24 mouse cellular contexts compared by ENCODE assay signal in genomic region chr5:75215678-75216256, GRCm38 (mm10).
DNase-seq lines count a peak whose midpoint lies in the region; ATAC-seq and TF ChIP-seq lines count a peak whose summit lies in the region.
"Had no signal": no experiment of that assay in that cellular context is flagged by ENCODE, and none has a peak within 500 bp of the region (broad histone marks: within the 10 kb centered on the region; RNA-seq: fewer than 3 reads in every experiment).

No protein-coding gene starts in this region.

- H3K9me3 ChIP-seq in midbrain, embryonic 13.5 days = no peaks in the 10 kb centered on the region
- no peaks in the 10 kb centered on the region for H3K9me3 ChIP-seq in midbrain, embryonic 16.5 days (replicated peaks; ENCODE audit: control insufficient read depth, low read length, poor library complexity, severe bottlenecking)
- H3K9me3 ChIP-seq in CH12.LX (replicated peaks; ENCODE audit: low read length) = no peaks in the 10 kb centered on the region
- H3K9me3 ChIP-seq: embryonic facial prominence, embryonic 12.5 days; forebrain, embryonic 12.5 days; forebrain, embryonic 15.5 days; G1E; hindbrain, embryonic 15.5 days had no signal

- no peak overlapping the region for H3K4me3 ChIP-seq in midbrain, embryonic 13.5 days (replicated peaks)
- H3K4me3 ChIP-seq in midbrain, embryonic 16.5 days (ENCODE audit: low read depth, low read length) = no peak overlapping the region
- H3K4me3 ChIP-seq in CH12.LX (replicated peaks in 1 of 3; ENCODE audit: low read depth in 2 of 3, low read length in 2 of 3, poor library complexity in 1 of 3) = peak overlapping the region; percentile 38 to 42 (median 40)
- no peak overlapping the region for H3K4me3 ChIP-seq in gastrocnemius, adult 2 months
- H3K4me3 ChIP-seq: embryonic facial prominence, embryonic 12.5 days; erythroblast, embryonic 14.5 days; forebrain, embryonic 12.5 days; forebrain, embryonic 15.5 days; hindbrain, embryonic 15.5 days had no signal

- dilution Hi-C loops in CH12.LX (cut with MboI; ENCODE audit: extremely low pct_ligation_motif_present, extremely low pct_unique_long_range_greater_than_20kb, low sequenced_read_pairs) = no loop called here

- no peak for TF ChIP-seq EP300 in CH12.LX (IDR thresholded peaks at IDR 0.05; ENCODE audit: low read length)

- no peak for TF ChIP-seq CTCF in CH12.LX (conservative IDR thresholded peaks at IDR 0.05 in 1 of 2, IDR thresholded peaks at IDR 0.05 in 1 of 2; ENCODE audit: low read depth in 2 of 2, low read length in 2 of 2)
- TF ChIP-seq CTCF in gastrocnemius, adult 2 months (IDR thresholded peaks at IDR 0.05) = no peak

- H3K27me3 ChIP-seq in midbrain, embryonic 13.5 days = peaks cover 7% of the 10 kb centered on the region; the same call in 1 of the 2 replicates
- H3K27me3 ChIP-seq in midbrain, embryonic 16.5 days (ENCODE audit: control insufficient read depth, insufficient read depth, low read depth, low read length) = no peaks in the 10 kb centered on the region
- no peaks in the 10 kb centered on the region for H3K27me3 ChIP-seq in CH12.LX (replicated peaks)
- H3K27me3 ChIP-seq: embryonic facial prominence, embryonic 12.5 days; forebrain, embryonic 15.5 days; hindbrain, embryonic 15.5 days had no signal

- no peak for TF ChIP-seq RAD21 in CH12.LX (IDR thresholded peaks at IDR 0.05; ENCODE audit: low read depth, low read length)

- H3K4me2 ChIP-seq in midbrain, embryonic 13.5 days (replicated peaks) = no peak overlapping the region
- H3K4me2 ChIP-seq in midbrain, embryonic 16.5 days (ENCODE audit: low read length) = no peak overlapping the region
- H3K4me2 ChIP-seq in CH12.LX (ENCODE audit: insufficient read depth, low read depth, poor library complexity, severe bottlenecking) = peak overlapping the region; percentile 17; the same call in 1 of the 2 replicates
- H3K4me2 ChIP-seq: embryonic facial prominence, embryonic 12.5 days; forebrain, embryonic 12.5 days; forebrain, embryonic 15.5 days; heart, embryonic 11.5 days; hindbrain, embryonic 15.5 days had no signal

- 67% methylated on average over 7 of the region's 7 CpGs for WGBS in midbrain, embryonic 13.5 days
- WGBS in midbrain, embryonic 16.5 days = 68% methylated on average over 7 of the region's 7 CpGs

- in situ Hi-C loops in CH12.LX (cut with MboI; ENCODE audit: low pct_ligation_motif_present, low pct_unique_long_range_greater_than_20kb, low sequenced_read_pairs) = loop anchor here (10.0 to 25.0 kb wide), 2 partner anchors 147 to 639 kb away; no protein-coding TSS in a partner anchor

- H3K9ac ChIP-seq in midbrain, embryonic 13.5 days (replicated peaks) = no peak overlapping the region
- H3K9ac ChIP-seq in midbrain, embryonic 16.5 days (ENCODE audit: low read depth, low read length) = no peak overlapping the region
- H3K9ac ChIP-seq in CH12.LX (ENCODE audit: insufficient read depth, low read depth) = no peak overlapping the region; the same call in 1 of the 2 replicates
- H3K9ac ChIP-seq: embryonic facial prominence, embryonic 12.5 days; forebrain, embryonic 12.5 days; forebrain, embryonic 15.5 days; hindbrain, embryonic 15.5 days had no signal

- no peaks in the 10 kb centered on the region for H3K79me2 ChIP-seq in CH12.LX (replicated peaks; ENCODE audit: control insufficient read depth, extremely low read depth, insufficient read depth, poor library complexity, severe bottlenecking)

- peak; percentile 45; the same call in 1 of the 2 replicates for ATAC-seq in midbrain, embryonic 13.5 days
- no peak for ATAC-seq in midbrain, embryonic 16.5 days
- ATAC-seq: forebrain, embryonic 15.5 days; intestine, postnatal 0 days had no signal

- intact Hi-C loops in heart, postnatal 14 days (cut with DNase I) = loop anchor here (10.0 kb wide), 2 partner anchors 159 to 359 kb away; partner anchors contain the start of gene Kit
- intact Hi-C loops in gastrocnemius, adult 2 months (cut with DNase I) = no loop called here

- no peaks in the 10 kb centered on the region for H3K36me3 ChIP-seq in midbrain, embryonic 13.5 days
- H3K36me3 ChIP-seq in midbrain, embryonic 16.5 days (ENCODE audit: control insufficient read depth, insufficient read depth, low read length) = no peaks in the 10 kb centered on the region
- H3K36me3 ChIP-seq in CH12.LX (replicated peaks in 1 of 2; ENCODE audit: control insufficient read depth in 1 of 2, insufficient read depth in 1 of 2, low read length in 1 of 2) = no peaks in the 10 kb centered on the region
- H3K36me3 ChIP-seq: embryonic facial prominence, embryonic 12.5 days; forebrain, embryonic 12.5 days; forebrain, embryonic 15.5 days; G1E; hindbrain, embryonic 15.5 days had no signal

- no peaks in the 10 kb centered on the region for H3K4me1 ChIP-seq in midbrain, embryonic 13.5 days (replicated peaks)
- H3K4me1 ChIP-seq in midbrain, embryonic 16.5 days (ENCODE audit: control insufficient read depth, insufficient read depth, low read length) = no peaks in the 10 kb centered on the region
- peaks cover 3 to 13% of the 10 kb centered on the region in 2 experiments; a peak in 3 of 4 replicates for H3K4me1 ChIP-seq in CH12.LX (ENCODE audit: control insufficient read depth in 1 of 2, insufficient read depth in 2 of 2)
- H3K4me1 ChIP-seq: embryonic facial prominence, embryonic 12.5 days; forebrain, embryonic 12.5 days; forebrain, embryonic 15.5 days had no signal

- no peak overlapping the region for H3K27ac ChIP-seq in midbrain, embryonic 13.5 days
- H3K27ac ChIP-seq in midbrain, embryonic 16.5 days (ENCODE audit: low read length) = no peak overlapping the region
- H3K27ac ChIP-seq in CH12.LX (ENCODE audit: insufficient read depth, low read depth) = no peak overlapping the region
- no peak overlapping the region for H3K27ac ChIP-seq in gastrocnemius, adult 2 months
- H3K27ac ChIP-seq: embryonic facial prominence, embryonic 12.5 days; forebrain, embryonic 12.5 days; forebrain, embryonic 15.5 days; hindbrain, embryonic 15.5 days had no signal

- peak; percentile 8 for DNase-seq in adrenal gland, postnatal 14 days
- DNase-seq in adrenal gland, adult 18-20 months (ENCODE audit: low spot score in 2 of 2) = no peak
- peak; percentile 78 for DNase-seq in heart, adult 11 months
- DNase-seq in heart, postnatal 14 days = no peak
- peak; percentile 43 for DNase-seq in CH12.LX (ENCODE audit: extremely low read depth)
- DNase-seq in gastrocnemius, adult 2 months = no peak
- DNase-seq: adrenal gland, adult 8-10 months; cerebellum, adult 18-20 months; cerebellum, adult 9-10 months; cerebellum, postnatal 25 days; embryo, embryonic 11 days; gastrocnemius, postnatal 10 days; gastrocnemius, postnatal 36 days; heart, postnatal 36 days had no signal

- TF ChIP-seq POLR2A in CH12.LX (IDR thresholded peaks at IDR 0.05; ENCODE audit: low read depth, low read length) = peak; percentile 44; the same call in 1 of the 2 replicates

TF ChIP-seq in CH12.LX, 34 proteins besides CTCF, POLR2A, EP300 and RAD21:
- TF ChIP-seq UBTF (IDR thresholded peaks at IDR 0.05; ENCODE audit: low read depth, low read length) (no peak), JUN (IDR thresholded peaks at IDR 0.05; ENCODE audit: insufficient read depth, low read depth, low read length) (no peak), ETS1 (conservative IDR thresholded peaks at IDR 0.05; ENCODE audit: low read depth, low read length) (no peak), KAT2A (IDR thresholded peaks at IDR 0.05; ENCODE audit: insufficient replicate concordance, low read length) (peak; percentile 56; the same call in 1 of the 2 replicates), CHD2 (IDR thresholded peaks at IDR 0.05; ENCODE audit: low read length) (peak; percentile 64), MXI1 (IDR thresholded peaks at IDR 0.05; ENCODE audit: low read depth, low read length) (no peak; the same call in 1 of the 2 replicates), HCFC1 (IDR thresholded peaks at IDR 0.05; ENCODE audit: low read depth, low read length) (peak; percentile 75), MAZ (IDR thresholded peaks at IDR 0.05; ENCODE audit: low read depth, low read length) (no peak), TCF12 (IDR thresholded peaks at IDR 0.05; ENCODE audit: low read depth, low read length) (peak; percentile 38; the same call in 1 of the 2 replicates), ELF1 (IDR thresholded peaks at IDR 0.05; ENCODE audit: low read depth, low read length) (peak; percentile 56), TBP (conservative IDR thresholded peaks at IDR 0.05; ENCODE audit: low read depth, low read length) (0 out of 2 replicates have a peak, but pooled peaks have one; percentile 43), MAFK (IDR thresholded peaks at IDR 0.05; ENCODE audit: insufficient replicate concordance, low read length) (no peak), SIN3A (IDR thresholded peaks at IDR 0.05; ENCODE audit: low read length) (peak; percentile 61; the same call in 1 of the 2 replicates), NELFE (IDR thresholded peaks at IDR 0.05; ENCODE audit: low read depth, low read length) (no peak), USF1 (IDR thresholded peaks at IDR 0.05; ENCODE audit: low read depth, low read length) (peak; percentile 48)

Comparison
In these comparisons a context has a peak if more than half of its experiments do, and no peak if none do; other contexts are left out.
1. DNase-seq: peak in adrenal gland, postnatal 14 days (single experiment), heart, adult 11 months (single experiment) and CH12.LX (single experiment); none in adrenal gland, adult 18-20 months (0 of 2), heart, postnatal 14 days (0 of 2) and gastrocnemius, adult 2 months (single experiment).
2. H3K4me3 ChIP-seq: peak in CH12.LX (3 of 3); none in midbrain, embryonic 13.5 days (single experiment), midbrain, embryonic 16.5 days (single experiment) and gastrocnemius, adult 2 months (single experiment).